Mouse (Mus musculus): ENCODE measurements around the gene Nsun3.

The Nsun3 gene

DNA sequence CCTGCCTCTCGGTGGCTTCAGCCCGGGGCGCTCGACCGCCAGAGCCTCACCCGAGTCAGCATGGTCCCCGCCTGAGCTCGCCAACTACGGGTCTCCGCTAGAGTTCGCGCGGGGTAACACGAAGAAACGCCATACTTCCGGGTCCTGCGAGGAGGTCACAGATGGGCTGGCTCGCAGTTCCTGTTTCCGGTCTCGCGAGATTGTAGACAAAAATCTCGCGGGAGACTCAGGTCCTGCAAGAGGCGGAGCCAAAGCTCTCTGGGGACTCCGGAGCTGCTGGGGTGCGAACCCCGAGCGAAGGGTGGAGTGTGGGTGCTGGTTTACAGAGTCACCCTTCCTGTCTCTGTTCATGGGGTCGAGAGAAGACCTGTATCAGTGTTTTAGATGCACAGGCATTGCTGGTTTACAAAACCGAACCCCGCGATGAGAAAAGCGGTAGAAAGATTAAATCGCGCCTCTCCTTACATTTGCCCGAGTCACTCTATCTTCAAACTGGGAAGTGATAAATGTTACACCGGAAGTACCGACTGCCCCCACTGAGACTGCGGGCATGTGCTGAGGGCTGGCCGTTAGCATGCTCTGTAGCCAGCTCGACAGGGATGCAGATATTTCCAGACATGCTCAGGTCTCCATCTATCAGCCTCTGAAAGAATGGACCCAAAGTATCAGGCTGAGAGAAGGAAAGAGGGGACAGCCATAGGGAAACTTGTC, at the start of gene Nsun3:
Gene Nsun3, minus strand, starts transcription at position 198 of the 711 bp plus-strand sequence.
- peak; percentile 89 to 93 for DNase-seq (ENCODE audit: low spot score in 2 of 2)

DNA sequence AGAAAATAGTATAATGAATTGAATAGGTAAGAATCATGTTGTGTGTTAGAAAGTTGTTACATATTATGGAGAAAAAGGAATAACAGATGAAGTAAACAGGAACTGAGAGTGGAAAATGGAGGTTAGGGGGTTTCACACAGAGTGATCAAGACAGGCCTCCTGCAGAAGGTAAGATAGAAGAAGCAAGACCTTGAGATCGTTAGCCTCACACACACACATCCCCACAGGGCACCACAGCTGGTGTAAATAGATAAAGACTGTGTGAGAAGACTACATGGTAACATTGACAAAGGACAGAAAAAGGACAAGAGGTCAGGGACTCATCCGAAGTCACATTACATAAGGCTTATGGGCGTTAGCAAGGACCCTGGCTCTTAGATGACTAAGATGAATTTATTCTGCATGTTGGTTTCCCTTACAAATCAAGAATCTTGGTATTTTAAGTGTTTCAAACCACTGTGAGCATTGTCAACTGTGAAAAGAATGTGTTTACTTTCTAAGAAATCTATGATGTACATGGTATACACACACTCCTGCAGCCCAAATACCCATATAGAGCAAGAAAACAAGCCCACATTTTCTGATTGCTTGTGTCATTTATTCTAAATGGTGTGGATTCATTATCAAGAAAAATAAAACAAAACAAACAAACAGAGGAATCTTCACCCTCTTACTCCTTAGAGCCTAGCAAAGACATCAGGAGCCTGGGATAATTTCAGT, 47.6 kb upstream of the Nsun3 start:
- no peak for DNase-seq (ENCODE audit: low spot score in 2 of 2)

DNA sequence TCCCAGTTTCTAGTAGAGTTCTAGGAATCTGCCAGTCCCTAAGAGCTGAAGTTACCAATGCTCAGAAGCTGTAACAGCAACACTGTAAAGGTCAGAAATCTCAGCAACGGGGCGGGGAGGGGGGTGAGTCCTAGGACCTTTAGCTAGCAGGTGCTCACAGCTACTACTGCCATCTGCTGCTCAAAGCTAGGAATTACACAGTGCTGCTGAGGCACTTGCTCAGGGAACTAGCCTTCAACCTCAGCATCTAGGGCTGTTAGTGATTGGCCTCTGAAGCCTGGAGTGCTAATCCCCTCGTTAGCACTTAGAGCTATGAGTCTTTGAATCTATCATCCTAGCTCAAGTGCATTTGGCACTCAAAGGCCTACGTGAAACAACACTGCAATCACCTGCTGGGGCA, 45.9 kb upstream of the Nsun3 start:
- DNase-seq (ENCODE audit: low spot score in 2 of 2) = peak; percentile 35 to 50

DNA sequence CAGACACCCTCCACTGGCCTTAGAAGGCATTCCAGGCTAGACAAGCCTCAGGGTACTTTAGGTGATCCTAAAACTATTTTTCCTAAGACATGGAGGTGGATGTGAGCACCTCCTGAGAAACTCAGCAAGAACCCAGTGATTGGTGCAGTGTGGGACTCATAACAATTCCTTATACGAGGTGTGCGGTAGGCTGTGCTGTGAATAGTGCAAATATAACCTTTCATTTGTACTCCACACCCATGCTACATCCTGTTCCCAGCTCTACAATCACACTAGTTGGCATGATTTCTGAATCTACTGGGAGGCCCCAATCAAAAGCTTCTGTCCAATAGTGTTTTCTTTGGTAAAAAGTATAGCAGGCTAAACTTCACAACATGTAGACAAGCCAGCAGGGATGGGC, 45.4 kb upstream of the Nsun3 start:
- no peak for DNase-seq (ENCODE audit: low spot score in 2 of 2)

DNA sequence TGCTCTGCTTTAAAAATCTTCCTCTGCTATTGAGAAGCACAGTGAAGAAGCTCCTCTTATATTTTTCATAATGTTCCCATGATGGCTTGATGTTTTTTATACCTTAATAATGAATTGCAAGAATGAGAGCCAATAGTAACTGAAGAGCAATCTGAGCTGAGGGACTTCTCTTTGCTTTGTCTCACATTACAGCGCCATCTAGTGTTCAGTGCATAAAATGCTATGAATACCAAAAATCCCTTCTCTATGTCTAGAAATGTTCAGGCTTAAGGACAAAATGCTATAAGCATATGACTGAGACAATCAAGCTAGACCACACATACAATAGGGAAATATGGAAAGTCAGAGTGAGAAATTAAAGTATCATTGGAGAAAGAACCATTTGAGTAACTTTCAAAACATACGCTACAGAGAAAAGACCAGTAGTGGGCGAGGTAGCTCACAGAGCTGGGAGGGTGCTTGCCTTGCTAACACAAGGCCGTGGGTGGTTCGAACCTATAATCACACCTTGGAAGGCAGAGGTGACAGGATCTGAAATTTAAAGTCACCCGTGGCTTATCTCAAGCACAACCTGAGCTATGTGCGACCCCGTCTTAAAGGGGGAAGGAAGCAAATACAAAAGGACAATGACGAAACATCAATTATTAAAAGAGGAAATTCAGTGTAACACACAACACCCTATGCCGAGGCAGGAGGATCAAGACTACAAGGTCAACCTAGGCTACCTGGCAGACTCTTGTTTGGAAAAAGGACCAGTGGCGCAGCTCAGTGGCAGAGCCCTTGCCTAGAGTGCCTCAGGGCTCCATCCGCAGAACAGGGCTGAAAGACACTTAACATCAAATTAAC, 39.8 kb upstream of the Nsun3 start:
- DNase-seq (ENCODE audit: low spot score in 2 of 2) = peak in 1 of 2 experiments; percentile 11

DNA sequence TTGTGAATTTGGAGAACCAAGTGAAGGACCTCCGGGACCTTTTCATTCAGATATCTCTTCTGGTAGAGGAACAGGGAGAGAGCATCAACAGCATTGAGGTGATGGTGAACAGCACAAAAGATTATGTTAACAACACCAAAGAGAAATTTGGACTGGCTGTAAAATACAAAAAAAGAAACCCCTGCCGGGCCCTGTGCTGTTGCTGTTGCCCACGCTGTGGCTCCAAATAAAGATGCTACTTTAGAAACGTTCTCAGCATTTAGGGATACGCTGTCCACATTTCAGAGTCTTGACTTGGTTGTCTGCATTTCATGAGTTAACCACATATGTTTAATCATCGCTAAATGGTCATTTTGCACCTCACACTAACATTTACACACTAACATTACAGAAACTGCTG, 35.9 kb upstream of the Nsun3 start:
- DNase-seq (ENCODE audit: low spot score in 2 of 2) = no peak

DNA sequence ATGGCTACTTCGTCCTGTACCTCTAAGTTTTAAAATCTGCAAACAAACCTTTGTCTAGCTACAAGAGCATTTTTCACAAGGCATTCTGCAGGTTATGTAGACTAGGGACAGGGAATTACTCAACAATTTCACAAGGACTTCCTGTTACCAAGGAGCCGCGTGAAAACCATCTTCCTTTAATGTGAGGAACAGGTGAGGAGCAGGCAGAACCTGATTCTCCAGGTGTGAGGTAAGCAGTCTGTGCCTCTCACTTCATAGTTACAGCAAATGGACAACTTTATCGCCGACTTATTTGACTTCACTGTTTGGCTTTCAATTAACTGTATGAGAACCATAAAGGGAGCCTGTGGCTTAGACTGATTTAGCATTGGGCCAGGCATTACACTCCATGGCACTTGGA, 27.9 kb upstream of the Nsun3 start, which contains the start of gene Stx19:
Gene Stx19, plus strand, starts transcription at position 186 of the 400 bp plus-strand sequence.
- no peak for DNase-seq (ENCODE audit: low spot score in 2 of 2)

DNA sequence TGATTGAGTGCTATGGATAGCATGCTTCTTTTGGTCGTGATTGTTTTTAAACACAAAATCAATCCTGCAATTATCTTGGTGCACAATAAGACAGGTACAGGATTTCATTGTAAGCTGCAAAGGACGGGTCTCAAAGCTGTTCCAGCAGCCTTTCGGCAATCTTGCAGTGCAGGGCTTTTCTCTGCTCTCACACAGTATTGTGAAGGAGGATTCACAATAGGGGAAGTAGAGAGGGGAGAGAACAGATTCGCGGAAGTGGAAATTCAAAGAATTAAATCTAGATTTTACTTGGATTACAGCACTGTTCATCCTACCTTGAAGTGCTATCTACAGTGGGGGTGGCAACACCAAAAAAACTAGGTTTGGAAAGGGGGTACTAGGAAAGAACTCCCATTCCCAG, 27.2 kb upstream of the Nsun3 start:
- no peak for DNase-seq (ENCODE audit: low spot score in 2 of 2)

DNA sequence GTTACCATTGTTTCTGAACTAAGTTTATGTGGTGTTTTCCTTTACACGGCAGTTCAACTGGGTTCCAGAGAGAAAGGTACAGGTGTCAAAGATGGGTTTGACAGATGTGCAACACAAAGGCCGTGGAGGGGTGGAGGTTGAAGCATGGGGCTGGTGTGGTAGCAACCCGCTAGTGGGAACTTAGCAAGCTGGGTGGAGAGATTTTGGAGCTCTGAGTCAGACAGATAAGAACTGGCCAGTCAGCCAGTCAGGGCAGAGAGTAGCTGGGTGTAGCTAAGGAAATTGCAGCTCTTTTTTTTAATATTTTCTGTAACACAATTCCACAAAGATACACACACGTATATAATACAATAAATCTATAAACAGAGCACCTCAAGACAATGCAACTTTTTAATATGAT, 24.2 kb upstream of the Nsun3 start:
- no peak for DNase-seq (ENCODE audit: low spot score in 2 of 2)

DNA sequence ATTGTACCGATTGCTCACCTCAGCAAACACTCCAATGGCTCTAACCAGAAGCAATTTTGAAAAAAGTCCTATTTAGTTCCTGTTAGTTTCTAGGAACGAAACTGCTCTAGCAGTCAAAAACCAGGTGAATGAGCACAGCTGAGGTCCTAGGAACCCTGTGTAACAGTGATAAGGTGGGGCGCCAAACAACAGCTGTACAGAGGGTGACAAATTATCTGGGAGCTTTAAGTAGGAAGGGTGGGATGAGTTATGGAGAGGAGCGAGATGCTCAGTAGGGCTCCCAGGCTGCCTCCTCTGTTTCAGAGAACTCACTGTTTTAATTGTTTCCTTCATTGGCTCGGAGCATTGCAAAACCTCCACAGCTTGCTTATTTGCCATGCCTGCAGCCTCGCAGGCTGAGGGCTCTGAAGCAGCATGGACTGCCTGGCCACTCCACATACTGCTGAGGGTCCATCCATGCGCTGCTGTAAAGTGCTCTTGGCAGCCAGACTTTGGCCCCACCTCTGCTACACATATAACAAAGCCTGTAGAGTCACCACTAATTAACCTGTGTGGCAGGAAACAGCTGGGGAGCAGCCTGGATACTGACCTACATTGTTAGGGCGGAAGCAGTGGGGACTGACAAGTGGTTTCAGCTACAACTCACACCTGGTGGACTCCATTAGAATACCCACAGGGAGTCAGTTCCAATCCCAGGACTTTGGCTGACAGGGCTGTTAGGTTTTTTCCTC, 20.8 kb upstream of the Nsun3 start:
- no peak for DNase-seq (ENCODE audit: low spot score in 2 of 2)

DNA sequence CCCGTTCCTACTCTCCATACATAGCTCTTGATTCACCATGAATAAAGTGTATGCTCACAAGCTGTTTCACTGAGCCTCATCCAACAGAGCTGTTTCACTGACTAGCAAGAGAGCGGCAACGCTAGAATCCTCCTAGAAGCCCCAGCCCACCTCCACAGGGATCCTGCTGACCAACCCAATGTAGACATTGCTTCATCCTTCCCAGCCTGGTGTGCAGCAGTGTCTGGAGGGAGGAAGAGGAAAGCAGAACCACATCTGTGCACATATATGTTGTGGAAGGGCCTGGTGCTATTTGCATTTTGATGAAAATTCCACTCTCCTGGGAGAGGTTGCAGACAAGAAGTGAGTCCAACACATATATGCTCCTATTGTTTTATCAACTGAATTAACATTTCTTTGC, 18.0 kb upstream of the Nsun3 start:
- DNase-seq (ENCODE audit: low spot score in 2 of 2) = no peak

DNA sequence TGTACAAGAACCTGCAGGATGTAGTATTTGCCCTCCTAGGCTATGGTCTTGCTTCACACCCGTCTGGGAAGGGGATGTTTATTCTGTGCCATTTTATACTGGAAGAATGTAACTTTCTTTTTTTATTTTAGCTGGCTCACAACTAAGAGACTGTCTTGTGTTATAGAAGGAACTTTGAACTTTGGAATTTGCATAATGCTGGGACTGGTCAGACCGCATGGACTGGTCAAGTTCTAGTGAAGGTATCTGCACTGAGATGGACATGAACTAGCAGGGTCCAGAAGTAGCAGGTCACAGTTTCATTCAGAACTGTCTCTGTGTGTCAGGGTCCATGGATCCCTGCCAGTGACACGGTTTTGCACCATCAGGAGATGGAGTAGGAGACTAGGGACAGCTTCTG, 13.2 kb upstream of the Nsun3 start:
- no peak for DNase-seq (ENCODE audit: low spot score in 2 of 2)

DNA sequence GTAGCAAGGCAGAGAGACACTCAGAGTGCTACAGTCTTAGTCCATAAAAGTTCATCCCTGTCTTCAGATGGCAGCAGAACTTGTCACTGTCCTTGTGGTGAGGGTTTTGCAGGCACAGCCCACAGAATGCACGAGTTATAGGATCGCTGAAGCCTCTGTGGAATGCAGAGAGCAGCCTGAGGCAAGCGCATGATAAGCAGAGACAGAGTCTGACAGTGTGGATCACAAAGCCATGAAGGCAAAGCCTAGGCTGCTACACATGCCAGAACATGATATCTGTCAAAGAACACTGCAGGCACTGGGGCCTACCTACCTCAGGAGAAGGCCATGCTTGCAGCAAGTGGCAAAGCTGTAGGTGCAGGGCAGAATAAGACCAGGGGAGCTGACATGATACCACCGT, 12.8 kb upstream of the Nsun3 start:
- DNase-seq (ENCODE audit: low spot score in 2 of 2) = no peak

DNA sequence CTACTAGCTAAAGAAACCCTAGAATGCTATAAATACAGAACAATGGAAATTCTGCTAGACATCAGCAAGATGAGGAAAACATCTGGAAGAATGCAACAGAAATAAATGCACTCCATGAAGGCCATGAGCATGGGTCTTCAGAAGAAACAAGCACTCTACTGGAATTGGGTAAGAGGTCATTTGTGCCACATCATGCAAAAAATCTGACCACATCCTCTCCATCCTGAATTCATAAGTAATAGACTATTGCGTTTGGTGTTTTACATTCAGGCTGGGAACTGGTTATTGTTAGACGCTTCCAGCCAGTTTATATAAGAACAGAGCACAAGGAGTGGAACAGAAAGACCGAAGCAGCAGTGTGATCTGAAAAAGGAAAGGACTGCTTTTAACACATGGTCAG, 12.2 kb upstream of the Nsun3 start:
- DNase-seq (ENCODE audit: low spot score in 2 of 2) = no peak

DNA sequence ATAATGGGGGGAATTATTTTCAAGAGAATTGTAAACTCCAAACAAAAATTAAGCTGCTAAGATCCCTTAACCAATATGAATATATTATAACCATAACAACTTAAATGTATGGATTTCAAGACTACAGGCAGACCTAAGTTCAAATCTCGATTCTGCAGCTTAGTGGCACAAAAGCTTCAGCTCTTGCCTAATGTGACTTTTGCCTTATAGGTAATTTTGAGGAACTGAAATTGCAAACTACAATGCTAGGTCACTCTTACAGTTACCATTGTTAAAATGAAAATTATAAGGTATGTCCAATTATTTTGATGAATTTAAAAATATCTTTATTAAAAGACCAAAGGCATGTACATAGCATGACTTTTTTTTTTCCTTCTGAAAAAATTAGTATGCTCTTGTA, 10.0 kb upstream of the Nsun3 start:
- DNase-seq (ENCODE audit: low spot score in 2 of 2) = no peak

DNA sequence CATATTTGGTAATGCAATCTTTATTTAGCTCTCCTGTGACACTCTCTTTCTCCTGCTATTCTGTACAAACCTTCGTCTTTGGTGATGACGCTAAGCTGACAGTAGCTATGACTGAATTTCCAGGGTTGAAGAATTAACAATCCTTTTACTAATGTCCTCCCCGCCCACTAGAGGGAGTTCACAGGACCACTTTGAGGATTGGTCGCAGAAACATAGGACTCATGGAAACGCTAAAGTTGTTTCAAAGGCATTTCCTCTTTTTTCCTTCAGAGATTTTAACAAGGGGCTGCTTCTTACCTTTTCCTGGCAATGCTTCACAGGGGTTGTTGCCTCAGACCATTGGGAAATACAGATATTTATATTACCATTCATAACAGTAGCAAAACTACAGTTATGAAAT, 4.4 kb downstream of the Nsun3 start:
- DNase-seq (ENCODE audit: low spot score in 2 of 2) = no peak

DNA sequence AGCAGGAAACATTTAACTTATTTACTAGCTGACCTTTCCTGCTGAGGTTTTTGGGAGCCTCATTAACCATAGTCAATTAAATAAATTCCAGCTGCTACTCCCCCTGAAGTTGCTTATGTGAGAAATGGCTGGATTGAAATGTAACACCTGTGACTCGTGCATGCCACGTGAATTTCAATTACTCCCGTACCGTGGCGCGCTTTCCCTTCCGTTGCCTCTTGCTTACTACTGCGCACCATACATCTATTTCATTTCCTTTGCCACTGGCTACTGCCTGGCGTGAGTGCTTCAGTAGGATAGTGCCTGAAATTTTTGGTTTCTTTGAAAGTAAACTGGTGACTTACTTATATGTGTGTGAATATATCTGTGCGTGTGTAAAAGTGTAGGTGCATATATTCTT, 8.3 kb downstream of the Nsun3 start:
- no peak for DNase-seq (ENCODE audit: low spot score in 2 of 2)

DNA sequence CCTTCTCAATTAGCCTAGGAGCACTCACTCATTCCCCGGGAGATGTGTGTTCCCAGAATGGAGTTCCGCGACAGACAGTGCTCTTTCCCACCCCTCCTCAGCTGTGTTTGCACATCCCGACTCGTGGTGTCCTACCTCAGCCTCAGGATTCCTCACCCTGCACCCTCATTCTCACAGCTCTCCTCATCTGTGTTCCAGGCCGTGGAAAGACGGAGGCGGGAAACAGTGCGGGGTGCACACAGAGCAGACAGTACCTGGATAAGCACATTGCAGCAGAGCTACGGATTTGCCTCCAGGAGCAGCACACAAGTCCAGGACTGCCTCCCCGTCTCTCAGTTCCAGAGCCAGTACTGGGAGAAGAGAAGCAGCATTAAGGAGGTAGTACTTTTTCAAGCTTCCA, 10.6 kb downstream of the Nsun3 start:
- no peak for DNase-seq (ENCODE audit: low spot score in 2 of 2)

DNA sequence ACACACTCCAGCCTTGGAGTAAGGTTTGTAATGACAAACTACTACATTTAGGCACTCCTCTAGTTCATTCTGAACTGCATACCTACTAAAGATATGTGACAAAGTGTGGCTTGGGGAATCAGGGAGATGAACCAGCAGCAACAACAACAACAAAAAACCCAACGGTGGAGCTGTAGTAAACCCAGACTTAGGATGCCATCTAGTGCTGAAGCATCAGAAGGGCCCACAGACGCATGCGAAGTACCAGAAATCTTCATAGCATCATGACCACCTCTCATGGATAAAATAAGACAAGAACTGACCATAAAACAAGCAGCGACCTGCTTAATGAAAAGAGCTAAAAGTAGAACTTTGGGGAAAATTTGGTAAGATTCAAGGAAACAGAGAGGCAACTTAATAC, 13.2 kb downstream of the Nsun3 start:
- DNase-seq (ENCODE audit: low spot score in 2 of 2) = no peak

DNA sequence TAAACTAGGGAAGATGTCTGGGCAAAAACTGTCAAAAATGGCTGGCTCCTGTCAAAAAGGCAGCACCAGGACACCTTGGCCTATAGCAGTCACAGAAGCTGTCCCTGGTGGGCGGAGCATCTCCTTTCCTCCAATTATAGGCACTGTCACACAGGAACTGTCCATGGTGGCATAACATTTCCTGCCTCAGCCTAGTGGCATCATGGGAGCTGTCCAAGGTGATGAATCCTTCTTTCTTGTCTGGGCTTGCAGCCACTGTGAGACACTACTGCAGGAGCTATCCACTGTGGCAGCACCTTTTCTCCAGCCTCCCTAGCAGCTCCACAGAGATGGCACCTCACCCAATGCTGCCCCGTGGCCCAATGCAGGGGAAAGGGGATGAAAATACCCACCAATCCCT, 28.3 kb downstream of the Nsun3 start:
- peak; percentile 9 to 15 for DNase-seq (ENCODE audit: low spot score in 2 of 2)

DNA sequence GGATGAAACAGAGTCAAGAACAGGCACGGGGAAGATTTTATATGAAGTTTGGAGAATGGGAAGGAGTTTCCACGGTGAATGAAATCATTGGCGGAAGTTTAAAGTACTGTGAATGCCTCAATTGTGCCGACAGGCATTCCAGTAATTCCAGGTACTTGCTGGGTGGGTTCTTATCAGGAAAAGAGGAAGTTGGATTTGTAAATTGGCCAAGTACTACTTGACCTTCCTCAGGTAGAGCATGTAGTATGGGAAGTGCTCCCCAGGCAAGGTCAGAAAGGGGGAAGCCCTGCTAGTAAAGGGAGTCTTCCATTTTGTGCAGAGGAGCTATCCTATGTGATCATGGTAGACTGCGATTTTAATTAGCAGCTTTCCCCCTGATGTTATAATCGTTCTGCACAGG, 31.3 kb downstream of the Nsun3 start:
- no peak for DNase-seq (ENCODE audit: low spot score in 2 of 2)

DNA sequence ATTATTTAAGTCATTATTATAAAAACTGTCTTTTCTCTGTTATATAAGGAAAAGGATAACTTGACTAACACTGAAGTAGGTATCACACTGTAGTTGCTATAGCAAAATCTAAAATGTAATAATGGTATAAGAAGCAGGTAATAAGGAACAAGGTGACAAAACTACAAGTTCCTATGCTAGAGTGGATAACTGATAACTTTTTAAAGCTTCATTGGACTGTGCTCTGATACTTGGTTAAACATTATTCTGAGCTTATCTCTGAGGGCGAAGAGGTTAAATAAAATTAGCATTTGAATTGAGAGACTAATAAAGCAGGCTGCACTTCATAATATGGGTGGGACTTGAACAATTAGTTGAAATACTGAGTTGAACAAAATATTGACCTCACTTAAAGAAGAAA, 33.0 kb downstream of the Nsun3 start:
- DNase-seq (ENCODE audit: low spot score in 2 of 2) = no peak

Data from natural killer cell, adult 2 months (primary cell).